Mouse (Mus musculus) kidney, embryonic 14.5 days (tissue): ENCODE measurements at regions not wholly inside any gene's neighbourhood (a gene's known extent, or its start where the extent isn't known, plus 50 kb on each side); places are given as distances from the start of the nearest gene placed in this dataset.
A peak's percentile ranks its signal among the peaks of the same experiment; 100 is the strongest.

Source experiments
- ATAC-seq: fragments of 200-750 bp; cut with Nextera tagmentation; 2 replicates; pipeline ENCODE4 v1.8.0; 2017; ENCODE audit warnings: moderate number of reproducible peaks, mild to moderate bottlenecking, moderate TSS enrichment, moderate library complexity; ENCODE audit not compliant: low FRiP score, low TSS enrichment
- H3K27ac ChIP-seq: fragments of 300-500 bp; sonication (generic); 2 replicates; pipeline ENCODE4 v1.5.1; 2014; ENCODE audit warnings: low read depth, mild to moderate bottlenecking, low read length, moderate library complexity, mixed read lengths
- H3K27me3 ChIP-seq: fragments of 300-500 bp; sonication (generic); 2 replicates; pipeline ENCODE4 v1.6.1; 2014; ENCODE audit warnings: mild to moderate bottlenecking, low read length; ENCODE audit not compliant: control insufficient read depth, insufficient read depth
- H3K36me3 ChIP-seq: fragments of 300-500 bp; sonication (generic); 2 replicates; pipeline ENCODE4 v1.6.1; 2014; ENCODE audit warnings: low read length, mixed read lengths; ENCODE audit not compliant: control insufficient read depth, insufficient read depth
- H3K4me1 ChIP-seq: fragments of 300-500 bp; sonication (generic); 2 replicates; pipeline ENCODE4 v1.6.1; 2014; ENCODE audit warnings: low read length, mixed read lengths; ENCODE audit not compliant: control insufficient read depth, insufficient read depth
- H3K4me2 ChIP-seq: fragments of 300-500 bp; sonication (generic); replicated peaks from 2 replicates; pipeline ENCODE4 v1.6.1; 2014; ENCODE audit warnings: low read depth, mild to moderate bottlenecking, low read length
- H3K4me3 ChIP-seq: fragments of 300-500 bp; sonication (generic); 2 replicates; pipeline ENCODE4 v1.5.1; 2014; ENCODE audit warnings: mild to moderate bottlenecking, low read length
- H3K9ac ChIP-seq: fragments of 300-500 bp; sonication (generic); 2 replicates; pipeline ENCODE4 v1.6.1; 2014; ENCODE audit warnings: low read depth, mild to moderate bottlenecking, low read length, moderate library complexity
- H3K9me3 ChIP-seq: fragments of 300-500 bp; sonication (generic); 2 replicates; pipeline ENCODE4 v1.6.1; 2016; ENCODE audit warnings: low read length; ENCODE audit not compliant: control insufficient read depth
- WGBS: fragments of 180-500 bp; shearing (Covaris S2); extraction: QIAGEN DNeasy Blood & Tissue Kit; methylation state at CpG from one replicate; pipeline ENCODE4 v1.1.7; 2014; 5-methylcytosine and 5-hydroxymethylcytosine counted together

DNA sequence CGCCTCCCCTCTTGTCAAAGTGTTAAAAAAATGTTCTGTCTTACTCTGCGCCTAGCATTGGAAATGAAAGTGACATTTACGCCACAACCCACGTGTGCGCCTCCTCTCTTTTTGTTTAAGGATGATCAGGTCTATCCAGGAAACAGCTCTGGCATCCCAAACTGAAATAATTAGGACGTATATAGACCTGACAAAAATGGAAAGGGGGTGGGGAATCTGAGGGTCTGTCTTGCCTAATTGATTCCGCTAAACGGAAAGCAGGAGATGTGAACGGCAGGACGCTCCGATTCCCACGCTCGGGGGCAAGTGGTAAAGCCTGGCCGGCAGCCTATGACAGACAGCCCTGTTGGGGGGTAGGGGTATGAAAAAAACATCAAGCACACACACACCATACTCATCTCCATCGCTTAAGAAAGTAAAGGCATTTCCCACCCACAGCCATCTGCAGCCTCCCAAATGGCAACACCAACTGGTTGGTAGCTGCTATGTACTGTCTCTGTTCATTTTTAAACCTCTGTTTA, 235.8 kb downstream of the Mef2c start:
- peaks cover 68% of the 10 kb centered on the region for H3K27me3 ChIP-seq
- no peak overlapping the region for H3K27ac ChIP-seq
- H3K36me3 ChIP-seq, result no peaks in the 10 kb centered on the region
- H3K4me3 ChIP-seq, result 0 out of 2 replicates have a peak overlapping the region, but pooled peaks have one; percentile 6
- peak overlapping the region; percentile 21; the same call in 1 of the 2 replicates for H3K4me2 ChIP-seq
- no peaks in the 10 kb centered on the region for H3K4me1 ChIP-seq
- no peak overlapping the region for H3K9ac ChIP-seq
- WGBS, result 4% methylated on average over 15 of the region's 15 CpGs
- ATAC-seq, result peak; percentile 58; the same call in 1 of the 2 replicates
- no peaks in the 10 kb centered on the region for H3K9me3 ChIP-seq

DNA sequence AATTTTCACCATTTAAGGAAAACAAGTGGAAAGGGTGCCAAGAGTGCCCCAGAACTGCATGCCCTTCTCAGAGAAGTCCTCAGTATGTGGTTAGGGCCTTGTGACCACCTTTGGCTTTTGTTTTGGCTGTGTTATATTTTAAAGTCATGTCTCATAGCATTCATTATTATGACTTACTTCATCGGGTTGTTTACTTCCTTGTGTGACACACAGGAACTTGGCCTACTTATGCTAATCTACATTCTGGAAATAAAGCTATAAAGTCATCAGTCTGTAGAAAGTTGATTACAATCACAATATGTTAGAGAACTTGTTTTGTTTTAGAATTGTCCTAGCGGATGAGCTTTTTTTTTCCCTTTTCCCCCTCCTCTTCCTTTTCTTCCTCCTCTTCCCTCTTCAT, 236.3 kb downstream of the Mef2c start:
- H3K27me3 ChIP-seq, result peaks cover 63% of the 10 kb centered on the region
- H3K36me3 ChIP-seq, result no peaks in the 10 kb centered on the region
- H3K9me3 ChIP-seq, result no peaks in the 10 kb centered on the region
- no peak overlapping the region for H3K4me2 ChIP-seq
- no peak for ATAC-seq
- no peak overlapping the region for H3K9ac ChIP-seq
- WGBS, result 20% methylated on average over 2 of the region's 2 CpGs
- H3K4me3 ChIP-seq, result no peak overlapping the region
- H3K27ac ChIP-seq, result no peak overlapping the region
- H3K4me1 ChIP-seq, result no peaks in the 10 kb centered on the region

DNA sequence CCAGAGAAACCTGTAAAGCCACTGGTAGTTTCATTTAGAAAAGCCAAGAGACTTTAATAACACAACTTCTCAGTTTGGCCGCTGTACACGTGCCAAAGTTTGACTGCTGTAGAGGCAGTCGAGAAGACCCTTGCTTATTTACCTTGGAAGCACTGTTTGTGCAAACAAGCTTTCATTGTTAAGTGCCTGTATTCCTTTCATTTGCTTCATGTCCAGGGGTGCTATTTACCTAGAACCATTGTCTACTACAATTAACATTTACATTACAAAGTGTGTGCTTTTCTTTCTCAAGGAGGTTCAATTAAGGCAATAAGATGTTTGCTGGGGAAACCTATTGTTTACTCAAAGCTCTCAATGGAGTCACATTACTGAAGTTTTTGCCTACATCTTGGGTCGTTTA, 236.9 kb downstream of the Mef2c start:
- no peak overlapping the region for H3K9ac ChIP-seq
- no peak overlapping the region for H3K27ac ChIP-seq
- no peaks in the 10 kb centered on the region for H3K4me1 ChIP-seq
- 14% methylated on average over 4 of the region's 4 CpGs for whole genome bisulfite sequencing
- no peaks in the 10 kb centered on the region for H3K36me3 ChIP-seq
- peaks cover 57% of the 10 kb centered on the region for H3K27me3 ChIP-seq
- ATAC-seq, result no peak
- H3K4me2 ChIP-seq, result no peak overlapping the region
- no peak overlapping the region for H3K4me3 ChIP-seq
- no peaks in the 10 kb centered on the region for H3K9me3 ChIP-seq

DNA sequence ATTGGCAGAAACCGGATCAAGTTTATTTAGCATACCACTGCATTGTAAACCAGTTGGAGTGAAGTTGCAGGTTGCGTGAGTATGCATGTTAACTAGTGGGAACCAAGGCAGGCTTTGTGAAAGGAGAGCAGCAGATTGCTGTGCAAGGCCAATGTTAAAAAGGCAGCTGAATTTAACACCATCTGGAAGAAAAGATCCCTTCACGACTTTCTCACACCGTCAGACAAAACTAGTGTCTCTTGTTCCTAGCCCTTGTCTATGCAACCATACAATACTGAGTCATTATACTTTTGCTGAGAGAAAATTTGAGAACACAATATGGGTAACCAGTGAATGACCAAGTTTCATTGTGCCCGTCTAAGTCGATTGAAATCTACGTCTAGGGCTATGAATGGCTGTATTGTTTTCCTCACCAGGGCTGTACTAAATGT, 237.8 kb downstream of the Mef2c start:
- Histone ChIP-seq H3K27ac (no peak overlapping the region), H3K27me3 (peaks cover 54% of the 10 kb centered on the region), H3K4me3 (no peak overlapping the region), H3K9ac (no peak overlapping the region), H3K4me2 (no peak overlapping the region), H3K4me1 (no peaks in the 10 kb centered on the region), H3K9me3 (no peaks in the 10 kb centered on the region), H3K36me3 (no peaks in the 10 kb centered on the region)
- 36% methylated on average over 7 of the region's 7 CpGs for WGBS
- ATAC-seq, result no peak

DNA sequence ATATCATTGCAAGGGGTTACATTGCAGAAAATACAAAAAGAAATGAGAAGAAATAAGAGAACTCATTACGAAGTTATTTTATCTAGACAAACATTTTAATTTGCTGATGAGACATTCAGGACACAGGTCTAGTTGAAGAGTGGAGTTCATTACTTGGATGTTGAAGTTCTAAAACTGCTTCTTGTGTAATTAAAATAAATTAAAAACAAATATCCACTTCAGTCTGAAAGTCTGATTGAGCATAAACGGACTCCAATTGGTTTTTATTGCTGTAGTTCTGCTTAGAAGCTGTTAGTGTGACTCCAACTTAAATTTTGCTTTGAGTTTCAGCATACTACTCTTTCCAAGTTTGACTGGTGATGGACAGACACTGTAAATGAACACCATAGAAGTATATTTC, 238.3 kb downstream of the Mef2c start:
- Histone ChIP-seq H3K27me3 (peaks cover 52% of the 10 kb centered on the region), H3K4me2 (no peak overlapping the region), H3K27ac (no peak overlapping the region), H3K9me3 (no peaks in the 10 kb centered on the region), H3K9ac (no peak overlapping the region), H3K4me3 (no peak overlapping the region), H3K4me1 (no peaks in the 10 kb centered on the region), H3K36me3 (no peaks in the 10 kb centered on the region)
- ATAC-seq, result no peak
- 69% methylated on average over 2 of the region's 2 CpGs for WGBS

DNA sequence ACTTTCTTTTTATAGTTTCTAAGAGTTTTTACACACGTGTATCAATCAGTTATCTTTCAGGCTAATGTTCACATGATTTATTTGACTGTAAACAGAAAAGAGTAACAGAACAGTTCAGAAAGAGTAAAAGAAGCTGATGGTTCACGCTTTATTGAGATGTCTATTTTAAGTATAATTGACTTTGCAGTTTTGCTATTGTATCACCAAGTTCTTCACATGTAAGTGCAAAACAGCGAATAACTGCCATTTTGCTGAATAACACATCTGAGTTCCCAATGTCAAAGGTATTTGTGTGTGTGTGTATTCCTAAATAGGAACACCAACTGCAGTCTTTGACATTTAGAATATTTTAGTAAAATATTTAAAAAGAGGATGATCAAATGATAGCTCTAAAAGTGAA, 238.7 kb downstream of the Mef2c start:
- 68% methylated on average over 3 of the region's 3 CpGs for WGBS
- H3K27me3 ChIP-seq, result peaks cover 48% of the 10 kb centered on the region

DNA sequence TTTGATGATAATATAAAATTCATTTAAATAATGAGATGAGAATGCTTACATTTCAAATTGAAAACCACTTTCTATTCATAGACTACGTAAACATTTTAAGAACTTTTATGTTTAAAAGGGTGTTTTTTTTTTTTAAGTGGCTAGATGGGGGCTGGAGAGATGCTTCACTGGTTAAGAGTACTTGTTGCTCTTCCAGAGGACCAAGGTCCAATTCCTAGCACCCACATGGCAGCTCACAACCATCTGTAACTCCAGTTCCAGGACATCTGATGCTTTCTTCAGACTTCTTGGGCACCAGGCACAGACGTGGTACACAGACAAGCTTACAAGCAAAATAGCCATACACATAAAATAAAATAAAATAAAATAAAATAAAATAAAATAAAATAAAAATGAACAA, 239.5 kb downstream of the Mef2c start:
- H3K27ac ChIP-seq, result no peak overlapping the region
- no peak overlapping the region for H3K9ac ChIP-seq
- no peaks in the 10 kb centered on the region for H3K36me3 ChIP-seq
- peaks cover 40% of the 10 kb centered on the region for H3K27me3 ChIP-seq
- WGBS, result 83% methylated on average over 2 of the region's 2 CpGs
- ATAC-seq, result no peak
- H3K4me2 ChIP-seq, result no peak overlapping the region
- H3K9me3 ChIP-seq, result no peaks in the 10 kb centered on the region
- no peak overlapping the region for H3K4me3 ChIP-seq
- H3K4me1 ChIP-seq, result no peaks in the 10 kb centered on the region

More for the DNA sequence above, 238.7 kb downstream of the Mef2c start:
- Histone ChIP-seq H3K4me3 (no peak overlapping the region), H3K9ac (no peak overlapping the region), H3K4me2 (no peak overlapping the region), H3K27ac (no peak overlapping the region), H3K4me1 (no peaks in the 10 kb centered on the region), H3K9me3 (no peaks in the 10 kb centered on the region), H3K36me3 (no peaks in the 10 kb centered on the region)
- ATAC-seq, result no peak

DNA sequence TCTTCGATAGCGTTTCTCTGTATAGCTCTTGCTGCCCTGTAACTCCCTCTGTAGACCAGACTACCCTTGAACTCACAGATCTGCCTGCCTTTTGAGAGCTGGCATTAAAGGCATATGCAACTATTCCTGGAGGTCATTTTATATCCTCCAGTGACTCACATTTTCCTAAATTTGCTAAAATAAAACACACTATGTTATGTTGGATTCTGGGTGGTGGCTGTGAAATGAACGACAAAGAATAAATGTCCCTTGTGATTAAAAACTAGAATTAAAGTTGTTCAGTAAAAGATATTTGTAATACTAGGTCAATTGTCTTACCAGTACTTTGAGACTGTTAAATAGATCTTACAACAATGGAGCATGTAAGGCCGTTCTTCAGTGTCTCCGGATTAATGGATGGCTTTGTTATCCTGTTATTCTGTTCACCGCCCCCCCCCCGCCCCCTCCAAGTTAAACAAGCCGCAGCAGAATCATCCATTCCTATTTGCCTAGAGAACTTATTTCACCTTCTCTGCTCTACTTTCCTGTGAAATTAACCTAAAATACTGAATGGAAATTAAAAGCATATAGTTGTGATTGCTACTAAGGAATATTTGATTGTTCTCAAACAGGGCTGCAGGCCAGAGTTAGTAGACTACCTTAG, 240.4 kb downstream of the Mef2c start:
- no peak overlapping the region for H3K9ac ChIP-seq
- peak overlapping the region; percentile 72 for H3K4me2 ChIP-seq
- 59% methylated on average over 8 of the region's 8 CpGs for whole genome bisulfite sequencing
- no peak for ATAC-seq
- peaks cover 34% of the 10 kb centered on the region for H3K27me3 ChIP-seq
- H3K4me3 ChIP-seq, result peak overlapping the region; percentile 49
- H3K9me3 ChIP-seq, result no peaks in the 10 kb centered on the region
- no peaks in the 10 kb centered on the region for H3K4me1 ChIP-seq
- no peak overlapping the region for H3K27ac ChIP-seq
- H3K36me3 ChIP-seq, result no peaks in the 10 kb centered on the region

DNA sequence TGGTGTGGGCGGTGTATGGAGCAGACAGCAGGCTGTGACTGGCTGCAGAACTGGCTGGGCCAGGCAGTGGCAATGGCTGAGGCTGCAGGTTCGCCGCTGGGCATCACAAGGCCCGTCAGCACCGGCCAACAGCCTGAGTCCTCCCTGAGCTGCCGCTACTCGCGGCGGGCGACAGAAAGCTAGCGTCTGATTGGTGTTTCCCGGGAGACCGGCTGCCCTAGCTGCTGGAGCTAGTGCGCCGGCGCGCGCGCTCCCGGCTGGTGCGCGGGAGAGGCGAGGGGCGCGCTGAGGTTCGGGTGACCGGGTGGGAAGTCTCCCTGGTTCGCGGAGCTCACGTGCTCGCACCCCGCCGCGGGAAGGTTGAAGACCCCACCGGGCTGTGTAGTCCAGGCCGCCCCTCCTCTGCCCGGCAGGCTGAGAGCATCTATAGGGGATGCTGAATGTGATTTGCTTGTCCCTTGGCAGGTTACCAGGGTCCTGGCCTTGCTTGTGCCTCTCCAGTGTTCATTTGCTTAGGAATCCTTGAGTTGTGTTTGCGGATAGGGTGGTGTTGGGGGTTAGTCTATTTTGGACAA, 241.2 kb downstream of the Mef2c start:
- Histone ChIP-seq H3K27ac (no peak overlapping the region), H3K4me3 (peak overlapping the region; percentile 49), H3K4me1 (no peaks in the 10 kb centered on the region), H3K4me2 (peak overlapping the region; percentile 72), H3K36me3 (no peaks in the 10 kb centered on the region), H3K9me3 (no peaks in the 10 kb centered on the region), H3K9ac (peak overlapping the region; percentile 42), H3K27me3 (peaks cover 27% of the 10 kb centered on the region)
- WGBS, result under 1% methylated on average over 35 of the region's 38 CpGs
- ATAC-seq, result peak; percentile 97
